Mouse (Mus musculus): ENCODE measurements around the gene Sorl1. TPM values are rescaled to one million over a fixed set of nuclear protein-coding genes. Genes with fewer than 3 reads are reported as not detected.

Gene Sorl1
- polyA plus RNA-seq, 1 experiment from 2014 or later, result 1.0 TPM

- 18% methylated on average over 10 of the region's 10 CpGs for WGBS (ENCODE audit: insufficient replicate concordance)
- no peak for ATAC-seq (ENCODE audit: low read depth)
- no peak overlapping the region for H3K4me3 ChIP-seq (ENCODE audit: low read depth, low read length)
Measured at GRCm38 (mm10) chr9:41934848-41935372, 189.2 kb downstream of the Sorl1 start.

GRCm38 (mm10) chr9:41929986-41930385 lies 194.1 kb downstream of the Sorl1 start:
- 46% methylated on average over 5 of the region's 5 CpGs for whole genome bisulfite sequencing (ENCODE audit: insufficient replicate concordance)
- H3K27ac ChIP-seq (ENCODE audit: low read length), result no peak overlapping the region
- no peak overlapping the region for H3K4me3 ChIP-seq (ENCODE audit: low read depth, low read length)
- no peaks in the 10 kb centered on the region for H3K4me1 ChIP-seq (ENCODE audit: control insufficient read depth, low read depth, low read length)
- H3K4me2 ChIP-seq (ENCODE audit: low read depth, low read length), result no peak overlapping the region
- no peaks in the 10 kb centered on the region for H3K27me3 ChIP-seq (ENCODE audit: control insufficient read depth, insufficient read depth, low read depth, low read length)
- no peak for ATAC-seq (ENCODE audit: low read depth)
- H3K9ac ChIP-seq (ENCODE audit: low read depth, low read length), result no peak overlapping the region
- H3K36me3 ChIP-seq (ENCODE audit: control insufficient read depth, insufficient read depth), result no peaks in the 10 kb centered on the region
- H3K9me3 ChIP-seq (replicated peaks; ENCODE audit: control insufficient read depth, low read length), result no peaks in the 10 kb centered on the region

More at GRCm38 (mm10) chr9:41934848-41935372, 189.2 kb downstream of the Sorl1 start:
- Histone ChIP-seq H3K9ac (ENCODE audit: low read depth, low read length) (no peak overlapping the region), H3K4me1 (ENCODE audit: control insufficient read depth, low read depth, low read length) (no peaks in the 10 kb centered on the region), H3K27me3 (ENCODE audit: control insufficient read depth, insufficient read depth, low read depth, low read length) (no peaks in the 10 kb centered on the region), H3K4me2 (ENCODE audit: low read depth, low read length) (no peak overlapping the region), H3K27ac (ENCODE audit: low read length) (no peak overlapping the region), H3K9me3 (replicated peaks; ENCODE audit: control insufficient read depth, low read length) (no peaks in the 10 kb centered on the region), H3K36me3 (ENCODE audit: control insufficient read depth, insufficient read depth) (no peaks in the 10 kb centered on the region)

GRCm38 (mm10) chr9:41925721-41926120 lies 198.4 kb downstream of the Sorl1 start:
- 49% methylated on average over 4 of the region's 4 CpGs for WGBS (ENCODE audit: insufficient replicate concordance)
- no peak overlapping the region for H3K4me2 ChIP-seq (ENCODE audit: low read depth, low read length)
- no peak for ATAC-seq (ENCODE audit: low read depth)

GRCm38 (mm10) chr9:41924140-41924539 lies 200.0 kb downstream of the Sorl1 start:
- no peaks in the 10 kb centered on the region for H3K36me3 ChIP-seq (ENCODE audit: control insufficient read depth, insufficient read depth)

More at GRCm38 (mm10) chr9:41925721-41926120, 198.4 kb downstream of the Sorl1 start:
- Histone ChIP-seq H3K4me1 (ENCODE audit: control insufficient read depth, low read depth, low read length) (no peaks in the 10 kb centered on the region), H3K4me3 (ENCODE audit: low read depth, low read length) (no peak overlapping the region), H3K9ac (ENCODE audit: low read depth, low read length) (no peak overlapping the region), H3K9me3 (replicated peaks; ENCODE audit: control insufficient read depth, low read length) (no peaks in the 10 kb centered on the region), H3K27me3 (ENCODE audit: control insufficient read depth, insufficient read depth, low read depth, low read length) (no peaks in the 10 kb centered on the region), H3K36me3 (ENCODE audit: control insufficient read depth, insufficient read depth) (no peaks in the 10 kb centered on the region), H3K27ac (ENCODE audit: low read length) (no peak overlapping the region)

GRCm38 (mm10) chr9:41922416-41922815 lies 201.7 kb downstream of the Sorl1 start:
- Histone ChIP-seq H3K4me1 (ENCODE audit: control insufficient read depth, low read depth, low read length) (no peaks in the 10 kb centered on the region), H3K27me3 (ENCODE audit: control insufficient read depth, insufficient read depth, low read depth, low read length) (no peaks in the 10 kb centered on the region), H3K9ac (ENCODE audit: low read depth, low read length) (no peak overlapping the region), H3K36me3 (ENCODE audit: control insufficient read depth, insufficient read depth) (no peaks in the 10 kb centered on the region), H3K27ac (ENCODE audit: low read length) (no peak overlapping the region), H3K4me2 (ENCODE audit: low read depth, low read length) (no peak overlapping the region), H3K9me3 (replicated peaks; ENCODE audit: control insufficient read depth, low read length) (no peaks in the 10 kb centered on the region), H3K4me3 (ENCODE audit: low read depth, low read length) (no peak overlapping the region)
- ATAC-seq (ENCODE audit: low read depth), result no peak
- 70% methylated on average over 6 of the region's 6 CpGs for WGBS (ENCODE audit: insufficient replicate concordance)

More at GRCm38 (mm10) chr9:41924140-41924539, 200.0 kb downstream of the Sorl1 start:
- no peaks in the 10 kb centered on the region for H3K9me3 ChIP-seq (replicated peaks; ENCODE audit: control insufficient read depth, low read length)
- no peaks in the 10 kb centered on the region for H3K27me3 ChIP-seq (ENCODE audit: control insufficient read depth, insufficient read depth, low read depth, low read length)
- 35% methylated on average over 2 of the region's 2 CpGs for WGBS (ENCODE audit: insufficient replicate concordance)
- no peak overlapping the region for H3K27ac ChIP-seq (ENCODE audit: low read length)
- no peak overlapping the region for H3K4me2 ChIP-seq (ENCODE audit: low read depth, low read length)
- H3K4me1 ChIP-seq (ENCODE audit: control insufficient read depth, low read depth, low read length), result no peaks in the 10 kb centered on the region
- no peak overlapping the region for H3K4me3 ChIP-seq (ENCODE audit: low read depth, low read length)
- no peak for ATAC-seq (ENCODE audit: low read depth)
- H3K9ac ChIP-seq (ENCODE audit: low read depth, low read length), result no peak overlapping the region

GRCm38 (mm10) chr9:41918657-41919380 lies 205.3 kb downstream of the Sorl1 start:
- H3K4me1 ChIP-seq (ENCODE audit: control insufficient read depth, low read depth, low read length), result no peaks in the 10 kb centered on the region
- H3K36me3 ChIP-seq (ENCODE audit: control insufficient read depth, insufficient read depth), result no peaks in the 10 kb centered on the region
- no peaks in the 10 kb centered on the region for H3K27me3 ChIP-seq (ENCODE audit: control insufficient read depth, insufficient read depth, low read depth, low read length)
- ATAC-seq (ENCODE audit: low read depth), result no peak
- no peak overlapping the region for H3K4me2 ChIP-seq (ENCODE audit: low read depth, low read length)
- H3K9me3 ChIP-seq (replicated peaks; ENCODE audit: control insufficient read depth, low read length), result no peaks in the 10 kb centered on the region
- no peak overlapping the region for H3K4me3 ChIP-seq (ENCODE audit: low read depth, low read length)
- 66% methylated on average over 14 of the region's 14 CpGs for WGBS (ENCODE audit: insufficient replicate concordance)
- no peak overlapping the region for H3K27ac ChIP-seq (ENCODE audit: low read length)
- H3K9ac ChIP-seq (ENCODE audit: low read depth, low read length), result no peak overlapping the region

- Histone ChIP-seq H3K27me3 (ENCODE audit: control insufficient read depth, insufficient read depth, low read depth, low read length) (no peaks in the 10 kb centered on the region), H3K36me3 (ENCODE audit: control insufficient read depth, insufficient read depth) (no peaks in the 10 kb centered on the region), H3K9ac (ENCODE audit: low read depth, low read length) (no peak overlapping the region), H3K4me3 (ENCODE audit: low read depth, low read length) (no peak overlapping the region), H3K27ac (ENCODE audit: low read length) (no peak overlapping the region), H3K9me3 (replicated peaks; ENCODE audit: control insufficient read depth, low read length) (no peaks in the 10 kb centered on the region), H3K4me2 (ENCODE audit: low read depth, low read length) (no peak overlapping the region), H3K4me1 (ENCODE audit: control insufficient read depth, low read depth, low read length) (no peaks in the 10 kb centered on the region)
- no peak for ATAC-seq (ENCODE audit: low read depth)
- 60% methylated on average over 4 of the region's 4 CpGs for WGBS (ENCODE audit: insufficient replicate concordance)
Measured at GRCm38 (mm10) chr9:41918155-41918554, 205.9 kb downstream of the Sorl1 start.

GRCm38 (mm10) chr9:41915571-41915970 lies 208.5 kb downstream of the Sorl1 start:
- no peak for ATAC-seq (ENCODE audit: low read depth)
- 70% methylated on average over 8 of the region's 8 CpGs for WGBS (ENCODE audit: insufficient replicate concordance)
- no peaks in the 10 kb centered on the region for H3K36me3 ChIP-seq (ENCODE audit: control insufficient read depth, insufficient read depth)
- no peak overlapping the region for H3K4me3 ChIP-seq (ENCODE audit: low read depth, low read length)
- H3K9ac ChIP-seq (ENCODE audit: low read depth, low read length), result no peak overlapping the region
- H3K9me3 ChIP-seq (replicated peaks; ENCODE audit: control insufficient read depth, low read length), result no peaks in the 10 kb centered on the region
- H3K27me3 ChIP-seq (ENCODE audit: control insufficient read depth, insufficient read depth, low read depth, low read length), result no peaks in the 10 kb centered on the region
- H3K27ac ChIP-seq (ENCODE audit: low read length), result no peak overlapping the region
- no peak overlapping the region for H3K4me2 ChIP-seq (ENCODE audit: low read depth, low read length)
- H3K4me1 ChIP-seq (ENCODE audit: control insufficient read depth, low read depth, low read length), result no peaks in the 10 kb centered on the region

All from liver, embryonic 16.5 days (tissue).